Mouse (Mus musculus): ENCODE results near the gene Upk2.

DNA sequence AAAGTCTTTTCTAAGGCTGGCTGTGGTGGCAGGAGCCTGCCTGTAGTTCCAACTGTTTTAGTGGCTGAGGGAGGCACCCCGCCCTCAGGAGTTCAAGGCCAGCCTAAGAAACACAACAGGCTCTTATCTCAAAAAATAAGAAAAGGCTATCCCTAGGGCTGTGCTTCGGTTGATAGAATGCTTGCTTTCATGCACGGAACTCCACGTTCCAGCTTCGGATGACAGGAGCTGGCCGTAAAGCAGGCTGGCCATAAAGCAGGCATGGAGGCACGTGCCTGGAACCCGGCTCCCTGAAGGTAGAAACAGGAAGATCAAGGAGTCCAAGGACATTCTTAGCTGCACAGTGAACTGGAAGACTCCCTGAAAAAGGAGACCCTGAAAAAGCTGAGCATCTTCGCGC is 36.6 kb upstream of the Upk2 start:
- TF ChIP-seq POLR2A (IDR thresholded peaks at IDR 0.05; ENCODE audit: borderline replicate concordance, extremely low read depth, low read depth, low read length) (no peak), CTCF (IDR thresholded peaks at IDR 0.05; ENCODE audit: insufficient read depth, low read length) (no peak)

Measured in lung, adult 2 months (tissue).